Mouse (Mus musculus): ENCODE measurements around the gene Cmss1. TPM values are rescaled to one million over a fixed set of nuclear protein-coding genes. Genes with fewer than 3 reads are reported as not detected.
A peak's percentile ranks its signal among the peaks of the same experiment; 100 is the strongest.

Cmss1 gene
- polyA plus RNA-seq, 1 experiment: 10.1 TPM

DNA sequence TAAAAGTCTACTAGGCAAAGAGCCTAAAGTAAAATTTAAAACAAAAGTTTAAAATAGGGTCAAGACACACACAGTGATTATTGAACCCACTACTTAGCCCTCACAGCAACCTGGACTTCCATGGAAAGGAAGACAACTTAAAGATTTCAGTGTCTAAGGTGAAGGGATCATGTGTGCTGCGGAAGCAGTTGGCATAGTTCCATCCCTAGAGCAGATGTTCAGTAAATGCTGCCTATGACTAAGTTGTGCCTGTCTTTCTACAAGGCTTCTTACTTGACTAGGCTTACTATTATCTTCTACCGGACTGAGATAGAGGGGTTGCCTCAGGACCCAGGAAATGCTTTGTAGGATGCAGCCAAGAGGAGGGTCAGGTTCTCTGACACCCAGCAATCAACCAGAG is 50.4 kb downstream of the Cmss1 start:
- no peak for DNase-seq (ENCODE audit: low read depth)
- no peak for TF ChIP-seq POLR2A (IDR thresholded peaks at IDR 0.05; ENCODE audit: borderline replicate concordance, extremely low read depth, insufficient read depth, insufficient read length, poor library complexity, severe bottlenecking)

DNA sequence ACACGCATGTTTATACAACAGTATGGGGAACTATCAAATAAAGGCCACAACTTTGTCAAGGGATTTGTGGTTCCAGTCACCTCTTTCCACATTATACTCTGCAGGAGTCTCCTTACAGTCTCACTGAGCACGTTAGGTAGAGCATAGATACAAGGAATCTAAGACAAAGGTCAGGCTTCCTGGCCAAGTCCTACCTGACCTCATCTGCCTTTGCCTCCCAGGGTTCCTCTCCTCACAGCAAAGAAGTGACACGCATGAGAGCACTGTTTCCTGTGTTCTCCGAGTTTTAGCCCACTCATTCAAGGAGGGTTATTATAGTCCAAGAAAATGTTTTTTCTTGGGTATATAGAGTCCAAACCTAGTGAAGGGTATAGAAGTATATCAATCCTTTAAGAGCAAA is 51.0 kb downstream of the Cmss1 start:
- DNase-seq (ENCODE audit: low read depth): no peak
- TF ChIP-seq POLR2A (IDR thresholded peaks at IDR 0.05; ENCODE audit: borderline replicate concordance, extremely low read depth, insufficient read depth, insufficient read length, poor library complexity, severe bottlenecking) (no peak), CTCF (IDR thresholded peaks at IDR 0.05; ENCODE audit: borderline replicate concordance, extremely low read depth, insufficient read depth, insufficient read length) (no peak)

DNA sequence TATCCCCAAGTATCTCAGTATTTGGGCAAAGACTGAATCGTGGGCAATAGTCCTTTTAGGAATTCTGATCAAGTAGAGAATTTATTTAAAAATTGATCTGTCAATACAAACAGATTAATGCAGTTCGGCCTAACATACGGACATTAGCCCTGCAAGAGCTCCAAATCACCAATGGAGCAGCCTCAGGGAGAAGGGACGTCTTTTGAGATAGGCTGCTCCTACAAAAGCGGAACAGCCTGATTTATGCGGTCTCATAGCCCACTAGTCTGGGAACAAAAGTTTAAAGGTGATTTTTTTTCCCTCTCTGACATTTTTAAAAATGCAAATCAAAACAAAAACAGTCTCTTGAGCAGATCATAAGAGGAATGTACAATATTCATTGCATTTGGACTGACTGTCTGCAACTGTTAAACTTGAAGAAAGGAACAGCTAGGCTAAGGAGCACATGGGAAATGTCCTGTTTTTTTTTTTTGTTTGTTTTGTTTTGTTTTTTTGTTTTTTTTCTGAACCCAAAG is 51.7 kb downstream of the Cmss1 start:
- TF ChIP-seq POLR2A (IDR thresholded peaks at IDR 0.05; ENCODE audit: borderline replicate concordance, extremely low read depth, insufficient read depth, insufficient read length, poor library complexity, severe bottlenecking): no peak
- no peak for TF ChIP-seq CTCF (IDR thresholded peaks at IDR 0.05; ENCODE audit: borderline replicate concordance, extremely low read depth, insufficient read depth, insufficient read length)
- no peak for DNase-seq (ENCODE audit: low read depth)

DNA sequence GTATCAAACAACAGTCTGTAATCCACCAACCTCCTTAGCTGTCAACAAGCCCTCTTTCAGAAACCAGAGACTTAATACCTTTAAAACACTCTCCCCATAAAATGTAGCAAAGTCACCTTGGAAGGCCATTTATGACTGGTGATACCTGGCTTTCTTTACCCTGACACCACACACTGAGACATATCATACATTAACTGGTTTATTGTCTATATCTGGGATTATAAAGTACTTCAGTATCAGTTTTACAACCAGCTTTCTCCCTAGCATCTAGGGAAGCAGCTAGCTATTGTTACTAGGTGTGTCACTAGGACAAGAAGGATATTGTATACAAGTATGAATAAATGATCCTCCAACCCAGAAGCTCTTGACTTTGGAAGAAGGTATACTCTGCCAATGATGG is 53.4 kb downstream of the Cmss1 start:
- TF ChIP-seq CTCF (IDR thresholded peaks at IDR 0.05; ENCODE audit: borderline replicate concordance, extremely low read depth, insufficient read depth, insufficient read length) (no peak), POLR2A (IDR thresholded peaks at IDR 0.05; ENCODE audit: borderline replicate concordance, extremely low read depth, insufficient read depth, insufficient read length, poor library complexity, severe bottlenecking) (no peak)

DNA sequence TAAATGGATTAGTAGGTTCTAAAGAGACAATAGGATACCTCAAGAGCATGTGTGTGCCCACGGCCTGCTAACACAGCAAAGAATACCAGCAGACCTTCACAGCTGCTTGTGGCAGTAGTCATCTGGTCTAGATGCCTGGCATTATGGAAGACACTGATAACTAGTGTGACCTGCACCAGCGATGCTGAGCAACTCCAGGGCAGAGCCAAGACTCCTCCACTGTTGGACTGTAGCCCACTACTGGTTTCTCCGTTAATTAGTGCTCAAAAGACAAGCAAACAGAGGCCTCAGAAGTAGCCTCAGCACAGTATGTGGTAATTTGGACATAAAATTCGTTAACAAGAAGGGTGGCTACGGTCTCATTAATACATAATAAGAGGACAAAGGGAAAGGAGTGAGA is 54.0 kb downstream of the Cmss1 start:
- TF ChIP-seq POLR2A (IDR thresholded peaks at IDR 0.05; ENCODE audit: borderline replicate concordance, extremely low read depth, insufficient read depth, insufficient read length, poor library complexity, severe bottlenecking): no peak
- TF ChIP-seq CTCF (IDR thresholded peaks at IDR 0.05; ENCODE audit: borderline replicate concordance, extremely low read depth, insufficient read depth, insufficient read length): no peak
- peak; percentile 50 for DNase-seq (ENCODE audit: low read depth)

More for the DNA sequence above, 53.4 kb downstream of the Cmss1 start:
- DNase-seq (ENCODE audit: low read depth): no peak

DNA sequence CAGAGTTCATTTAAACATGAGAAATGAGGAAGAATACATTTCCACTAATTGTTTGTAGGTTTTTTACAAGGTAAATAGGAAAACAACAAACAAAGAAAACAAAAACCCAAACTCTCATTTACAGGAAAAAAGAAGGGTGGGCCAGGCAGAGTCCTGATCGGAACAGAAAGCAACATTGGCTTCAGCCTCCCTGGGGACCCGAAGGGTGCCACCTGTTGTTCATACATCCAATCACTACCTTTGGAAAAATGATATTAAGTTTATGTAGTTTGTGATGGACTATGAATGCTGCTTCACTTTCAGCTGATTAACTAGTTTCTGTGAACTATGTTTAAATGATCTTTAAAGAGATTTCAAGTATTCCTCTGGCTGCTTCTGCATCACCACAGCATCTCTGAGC is 55.0 kb downstream of the Cmss1 start:
- no peak for DNase-seq (ENCODE audit: low read depth)
- TF ChIP-seq POLR2A (IDR thresholded peaks at IDR 0.05; ENCODE audit: borderline replicate concordance, extremely low read depth, insufficient read depth, insufficient read length, poor library complexity, severe bottlenecking) (no peak), CTCF (IDR thresholded peaks at IDR 0.05; ENCODE audit: borderline replicate concordance, extremely low read depth, insufficient read depth, insufficient read length) (no peak)

DNA sequence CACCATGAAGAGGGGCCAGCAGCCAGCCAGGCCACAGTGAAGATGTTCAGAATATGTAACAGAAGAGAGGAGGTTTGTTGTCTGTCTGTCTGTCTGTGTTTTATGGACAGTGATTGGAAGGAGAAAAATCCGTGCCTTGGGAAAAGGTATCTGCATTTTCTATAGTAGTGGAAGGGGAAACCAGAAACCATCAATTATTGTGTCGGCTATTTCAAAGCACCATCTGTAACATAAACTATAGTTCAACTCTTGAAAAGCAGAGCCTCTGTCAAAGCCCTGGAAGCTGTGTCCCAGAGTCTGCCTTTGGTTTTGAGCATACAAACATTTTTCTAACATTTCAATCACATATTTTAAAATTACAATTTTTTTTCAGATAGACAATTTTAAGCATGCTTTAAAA is 55.8 kb downstream of the Cmss1 start:
- no peak for DNase-seq (ENCODE audit: low read depth)
- TF ChIP-seq POLR2A (IDR thresholded peaks at IDR 0.05; ENCODE audit: borderline replicate concordance, extremely low read depth, insufficient read depth, insufficient read length, poor library complexity, severe bottlenecking) (no peak), CTCF (IDR thresholded peaks at IDR 0.05; ENCODE audit: borderline replicate concordance, extremely low read depth, insufficient read depth, insufficient read length) (no peak)

DNA sequence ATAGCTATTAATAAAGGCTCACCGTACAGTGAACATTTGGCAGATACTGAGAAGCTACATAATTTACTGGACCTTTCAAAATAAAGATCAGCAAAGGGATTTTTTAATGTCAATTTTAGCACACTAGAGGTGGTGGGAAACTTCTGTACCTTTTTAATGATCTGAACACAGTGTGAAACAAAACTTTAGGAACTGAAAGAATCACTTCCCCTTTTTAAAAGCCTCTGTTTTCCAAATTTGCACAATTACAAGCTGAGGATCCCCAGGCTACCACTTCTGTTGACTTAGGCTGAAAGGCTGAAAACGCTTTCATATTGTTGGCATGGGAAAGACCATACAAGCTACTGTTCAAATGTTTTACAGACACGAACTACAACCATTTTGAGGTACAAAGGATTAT is 56.6 kb downstream of the Cmss1 start:
- TF ChIP-seq CTCF (IDR thresholded peaks at IDR 0.05; ENCODE audit: borderline replicate concordance, extremely low read depth, insufficient read depth, insufficient read length) (no peak), POLR2A (IDR thresholded peaks at IDR 0.05; ENCODE audit: borderline replicate concordance, extremely low read depth, insufficient read depth, insufficient read length, poor library complexity, severe bottlenecking) (no peak)
- DNase-seq (ENCODE audit: low read depth): no peak

DNA sequence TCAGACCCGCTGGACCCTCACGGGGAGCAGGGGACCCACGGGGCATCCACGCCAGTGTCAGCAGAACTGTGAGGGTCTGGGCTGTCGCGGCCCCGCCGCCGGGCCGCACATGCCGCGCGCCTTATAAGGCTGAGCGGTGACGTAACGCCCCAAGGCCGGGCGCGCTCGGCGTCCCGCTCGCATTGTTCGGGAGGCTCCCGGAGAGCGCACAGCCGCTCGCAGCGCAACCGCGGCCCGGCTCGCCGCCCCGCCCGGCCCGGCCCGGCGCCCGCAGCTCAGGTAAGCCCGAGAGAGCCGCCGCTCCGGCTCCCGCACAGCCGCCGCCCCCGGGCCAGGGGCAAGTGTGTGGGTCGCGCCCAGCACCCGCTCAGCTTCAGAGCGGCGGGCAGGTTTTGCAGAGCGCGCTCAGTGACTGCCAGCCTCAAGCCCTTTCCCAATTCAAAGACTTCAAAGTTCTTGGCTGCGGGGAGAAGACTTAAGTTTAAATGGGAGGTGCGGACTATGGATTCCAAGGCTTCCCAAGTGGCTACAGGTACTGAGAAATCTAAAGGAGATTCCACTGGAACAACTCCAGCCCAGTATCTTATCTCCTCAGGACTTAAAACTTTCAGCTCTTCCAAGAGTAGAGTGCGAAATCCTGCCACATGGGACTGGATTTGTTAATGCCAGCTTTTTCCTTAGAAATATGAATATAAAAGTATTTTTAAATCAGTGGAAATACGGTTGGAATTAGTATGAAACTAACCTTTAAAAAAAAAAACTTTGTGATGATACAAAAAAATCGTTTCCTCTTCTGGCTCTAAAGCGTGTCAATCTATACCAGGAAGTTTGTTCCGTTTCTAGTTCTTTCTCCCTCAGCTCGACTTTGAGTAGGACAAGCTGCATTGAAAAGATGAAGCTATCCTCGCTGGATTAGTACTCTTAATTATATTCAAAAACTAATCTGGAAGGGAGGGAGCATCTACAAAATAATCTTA is 57.3 kb downstream of the Cmss1 start:
- TF ChIP-seq POLR2A (IDR thresholded peaks at IDR 0.05; ENCODE audit: borderline replicate concordance, extremely low read depth, insufficient read depth, insufficient read length, poor library complexity, severe bottlenecking) (peak; percentile 50; the same call in 1 of the 2 replicates), CTCF (IDR thresholded peaks at IDR 0.05; ENCODE audit: borderline replicate concordance, extremely low read depth, insufficient read depth, insufficient read length) (no peak)
- DNase-seq (ENCODE audit: low read depth): peak; percentile 80

DNA sequence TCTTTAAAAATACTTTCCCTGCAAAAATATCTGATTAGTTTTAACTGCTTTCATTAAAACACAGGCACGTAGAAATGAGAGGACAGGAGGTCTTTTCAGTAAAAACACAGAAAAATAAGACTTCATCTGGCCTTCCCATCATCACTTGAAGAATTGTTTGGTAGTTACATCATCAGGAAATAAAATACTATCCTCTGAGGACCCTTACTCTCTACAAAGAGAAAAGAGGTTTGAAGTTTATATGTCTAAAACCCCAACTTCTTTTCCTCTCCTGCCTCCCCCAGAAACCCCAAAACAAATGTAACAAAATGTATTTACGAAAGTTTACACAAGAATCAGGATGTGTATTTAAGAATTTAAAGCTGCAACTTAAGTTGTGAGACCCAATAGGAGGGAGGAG is 58.1 kb downstream of the Cmss1 start:
- TF ChIP-seq CTCF (IDR thresholded peaks at IDR 0.05; ENCODE audit: borderline replicate concordance, extremely low read depth, insufficient read depth, insufficient read length) (no peak), POLR2A (IDR thresholded peaks at IDR 0.05; ENCODE audit: borderline replicate concordance, extremely low read depth, insufficient read depth, insufficient read length, poor library complexity, severe bottlenecking) (no peak)
- no peak for DNase-seq (ENCODE audit: low read depth)

DNA sequence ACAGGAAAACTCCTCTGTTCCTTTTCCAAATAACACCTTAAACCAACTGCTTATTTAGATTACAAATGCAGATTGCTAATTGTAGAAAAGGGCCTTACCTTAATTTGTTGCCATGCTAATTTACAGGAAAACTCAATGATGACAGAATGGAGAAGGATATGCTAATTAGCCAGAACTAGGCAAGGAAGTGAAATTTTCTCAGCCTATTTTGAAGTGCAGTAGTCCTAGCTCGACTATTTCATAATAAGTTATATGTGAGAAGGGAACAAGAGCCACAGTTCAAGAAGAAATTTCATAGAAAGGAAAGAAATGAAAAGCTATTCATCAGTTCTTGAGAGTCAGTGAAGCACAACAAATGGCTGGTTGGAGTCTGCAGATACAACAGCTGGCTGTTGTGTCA is 60.3 kb downstream of the Cmss1 start:
- no peak for DNase-seq (ENCODE audit: low read depth)
- no peak for TF ChIP-seq POLR2A (IDR thresholded peaks at IDR 0.05; ENCODE audit: borderline replicate concordance, extremely low read depth, insufficient read depth, insufficient read length, poor library complexity, severe bottlenecking)
- TF ChIP-seq CTCF (IDR thresholded peaks at IDR 0.05; ENCODE audit: borderline replicate concordance, extremely low read depth, insufficient read depth, insufficient read length): no peak

DNA sequence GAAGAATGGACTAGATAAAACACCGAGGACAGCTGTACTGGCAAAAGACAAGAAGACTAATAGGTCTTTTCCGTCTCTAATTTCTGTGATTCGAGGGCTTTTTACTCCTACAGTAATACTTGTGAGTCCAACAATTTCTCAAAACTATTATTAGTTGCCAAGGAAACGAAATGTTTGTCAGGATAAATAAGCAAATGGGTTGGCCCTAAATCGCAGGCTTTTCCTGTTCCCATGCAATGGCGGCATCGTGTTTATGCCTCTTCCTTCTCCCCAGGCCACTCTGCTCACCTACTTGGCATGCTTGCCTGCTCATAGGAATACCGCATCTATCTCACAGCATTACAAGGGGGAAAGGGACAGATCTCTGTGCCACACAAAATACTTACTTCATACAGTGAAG is 62.2 kb downstream of the Cmss1 start:
- no peak for TF ChIP-seq CTCF (IDR thresholded peaks at IDR 0.05; ENCODE audit: borderline replicate concordance, extremely low read depth, insufficient read depth, insufficient read length)
- no peak for TF ChIP-seq POLR2A (IDR thresholded peaks at IDR 0.05; ENCODE audit: borderline replicate concordance, extremely low read depth, insufficient read depth, insufficient read length, poor library complexity, severe bottlenecking)
- peak; percentile 33 for DNase-seq (ENCODE audit: low read depth)
